Mouse (Mus musculus) heart, adult 2 months (tissue): ENCODE results near the gene Dpm2.

Experiments used
- CTCF ChIP-seq: fragments of 200-600 bp; IDR thresholded peaks from 2 replicates; pipeline ENCODE4 v1.8.1; 2022; ENCODE audit warnings: antibody characterized with exemption, mild to moderate bottlenecking, moderate library complexity
- POLR2A ChIP-seq: fragments of 200-500 bp; IDR thresholded peaks from 2 replicates; pipeline ENCODE4 v1.6.1; 2011; ENCODE audit warnings: mild to moderate bottlenecking, low read depth, low read length, control low read depth; ENCODE audit not compliant: insufficient read depth

GRCm38 (mm10) chr2:32618051-32618450 is 47.4 kb downstream of the Dpm2 start:
- TF ChIP-seq POLR2A (no peak), CTCF (no peak)
